Mouse (Mus musculus) heart, postnatal 0 days (tissue): ENCODE measurements at regions not wholly inside any gene's neighbourhood (a gene's known extent, or its start where the extent isn't known, plus 50 kb on each side); places are given as distances from the start of the nearest gene placed in this dataset.

ENCODE experiments used
- CTCF ChIP-seq: IDR thresholded peaks from 2 replicates; pipeline ENCODE4 v1.5.1; 2016; ENCODE audit warnings: antibody characterized with exemption, control low read depth, low read depth
- EP300 ChIP-seq: IDR thresholded peaks from 2 replicates; pipeline ENCODE4 v1.6.1; 2016; ENCODE audit warnings: antibody characterized with exemption, low read depth

GRCm38 (mm10) chr11:114528937-114529772 is 139.2 kb upstream of the Rpl38 start:
- TF ChIP-seq EP300 (no peak), CTCF (no peak)
